Mouse (Mus musculus) liver, embryonic 14.5 days (tissue): ENCODE results near the gene Nav2.

Source experiments
- CTCF ChIP-seq: IDR thresholded peaks from 2 replicates; pipeline ENCODE4 v1.5.1; 2016; ENCODE audit warnings: antibody characterized with exemption, low read depth, control low read depth
- EP300 ChIP-seq: IDR thresholded peaks from 2 replicates; pipeline ENCODE4 v1.6.1; 2016; ENCODE audit warnings: antibody characterized with exemption, low read depth

GRCm38 (mm10) chr7:49504297-49504696 is 595.8 kb downstream of the Nav2 start:
- TF ChIP-seq CTCF = no peak
- no peak for TF ChIP-seq EP300
